Mouse (Mus musculus): ENCODE measurements at regions not wholly inside any gene's neighbourhood (a gene's known extent, or its start where the extent isn't known, plus 50 kb on each side); places are given as distances from the start of the nearest gene placed in this dataset.

DNA sequence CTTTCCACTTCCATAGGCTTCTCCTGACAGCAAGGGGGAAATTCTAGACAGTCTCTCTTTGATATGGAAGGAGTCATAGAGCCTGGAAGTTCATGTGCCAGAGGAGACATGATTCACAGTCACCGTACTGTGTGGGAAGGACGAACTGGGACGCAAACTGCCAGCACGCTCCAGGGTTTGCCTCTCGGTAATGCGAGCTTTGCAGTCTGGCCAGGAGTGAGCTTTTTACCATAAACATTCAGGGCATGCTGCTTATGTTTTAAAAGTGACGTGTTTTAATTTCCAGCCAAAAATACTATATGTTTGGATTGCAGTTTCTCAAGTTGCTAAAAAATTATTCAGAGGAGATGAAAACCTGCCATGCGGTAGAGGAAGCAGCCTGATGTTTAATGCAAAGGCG, 292.3 kb upstream of the 4930535I16Rik start:
- TF ChIP-seq ZKSCAN1 (IDR thresholded peaks at IDR 0.05; ENCODE audit: borderline replicate concordance, low read depth, low read length): no peak
- no peak for TF ChIP-seq POLR2A (IDR thresholded peaks at IDR 0.05; ENCODE audit: low read depth, low read length)
- TF ChIP-seq RCOR1 (conservative IDR thresholded peaks at IDR 0.05; ENCODE audit: low read depth, low read length): no peak
- TF ChIP-seq CTCF (conservative IDR thresholded peaks at IDR 0.05 in 1 of 2, IDR thresholded peaks at IDR 0.05 in 1 of 2; ENCODE audit: low read depth in 2 of 2, low read length in 2 of 2): no peak
- no peak for TF ChIP-seq POLR2AphosphoS2 (IDR thresholded peaks at IDR 0.05; ENCODE audit: low read depth, low read length)
- TF ChIP-seq MXI1 (IDR thresholded peaks at IDR 0.05; ENCODE audit: low read depth, low read length): no peak
- no peak for TF ChIP-seq SIN3A (IDR thresholded peaks at IDR 0.05; ENCODE audit: low read length)
- no peak for TF ChIP-seq USF1 (IDR thresholded peaks at IDR 0.05; ENCODE audit: low read depth, low read length)
- TF ChIP-seq IRF4 (IDR thresholded peaks at IDR 0.05; ENCODE audit: low read depth, low read length): no peak
- TF ChIP-seq CHD2 (IDR thresholded peaks at IDR 0.05; ENCODE audit: low read length): no peak
- TF ChIP-seq RAD21 (IDR thresholded peaks at IDR 0.05; ENCODE audit: low read depth, low read length): no peak

Measured in CH12.LX (cell line).